Mouse (Mus musculus) macrophage (primary cell): ENCODE results near the gene Fgd6. TPM values are rescaled to one million over a fixed set of nuclear protein-coding genes. Genes with fewer than 3 reads are reported as not detected.

Experiments
- H3K27ac ChIP-seq: fragments of 350-480 bp; formaldehyde crosslinking; 2 replicates; pipeline ENCODE4 v1.9.0; 2021
- H3K36me3 ChIP-seq: fragments of 350-480 bp; formaldehyde crosslinking; 2 replicates; pipeline ENCODE4 v1.9.0; 2021; ENCODE audit errors: inconsistent target
- H3K4me3 ChIP-seq: fragments of 350-480 bp; formaldehyde crosslinking; 2 replicates; pipeline ENCODE4 v1.9.0; 2021; ENCODE audit errors: inconsistent target
- H3K79me2 ChIP-seq: fragments of 350-480 bp; formaldehyde crosslinking; 2 replicates; pipeline ENCODE4 v1.9.0; 2021; ENCODE audit errors: inconsistent target
- WGBS: methylation state at CpG from one replicate; pipeline ENCODE4 v1.1.7; 2026; ENCODE audit warnings: inconsistent platforms; ENCODE audit not compliant: missing documents; 5-methylcytosine and 5-hydroxymethylcytosine counted together
- polyA plus RNA-seq: library from polyadenylated mRNA; stranded (reverse); fragments of 250-400 nt; gene quantifications from 3 replicates; pipeline ENCODE4 v1.2.4, GENCODE M21; 2018; ENCODE audit warnings: inconsistent platforms

Gene Fgd6
- polyA plus RNA-seq, 1 experiment from 2014 or later: 11.7 TPM

- H3K36me3 ChIP-seq: peaks cover 5% of the 10 kb centered on the region; the same call in 1 of the 2 replicates
- H3K4me3 ChIP-seq: no peak overlapping the region
- WGBS: 97% methylated on average over 17 of the region's 17 CpGs
- H3K27ac ChIP-seq: no peak overlapping the region
- no peaks in the 10 kb centered on the region for H3K79me2 ChIP-seq
These were observed 60.1 kb downstream of the Fgd6 start for GRCm38 (mm10) chr10:94095743-94096465.

DNA sequence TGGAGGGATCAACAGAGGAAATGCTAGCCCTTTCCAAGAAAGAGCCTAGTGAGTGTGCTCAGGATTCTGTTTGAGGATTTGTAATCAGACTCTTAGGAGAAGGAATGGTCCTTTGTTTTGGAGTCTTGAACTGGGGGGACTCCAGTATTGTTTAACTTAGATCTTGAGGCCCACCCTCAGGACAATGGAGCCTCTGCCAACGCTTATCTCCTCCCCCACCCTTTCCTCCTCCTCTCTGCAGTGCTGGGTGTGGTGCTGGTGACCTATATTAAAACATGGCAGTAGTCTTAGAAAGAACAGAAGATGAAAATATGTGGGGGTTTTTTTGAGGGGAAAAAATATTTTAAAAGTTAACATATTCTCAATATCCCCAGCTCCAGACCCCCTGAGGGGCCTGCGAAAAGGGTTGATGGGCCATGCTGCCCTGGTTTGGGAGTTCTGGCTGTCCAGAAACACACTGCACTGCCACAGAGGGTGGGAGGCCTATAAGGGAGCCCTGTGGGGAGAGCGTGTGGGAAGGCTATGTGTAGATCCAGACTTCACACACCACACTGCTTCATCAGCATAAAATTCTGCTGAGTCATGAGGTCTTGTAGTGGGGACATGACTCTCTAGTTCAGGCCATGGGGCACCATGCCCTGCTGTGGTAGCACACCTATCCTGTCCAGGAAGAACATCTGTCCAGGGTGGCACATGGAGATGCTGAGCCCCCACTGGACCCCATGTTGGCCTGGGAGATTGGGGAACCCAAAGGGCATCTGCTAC is 61.5 kb downstream of the Fgd6 start:
- Histone ChIP-seq H3K79me2 (no peaks in the 10 kb centered on the region), H3K27ac (no peak overlapping the region), H3K36me3 (peaks cover 8% of the 10 kb centered on the region; the same call in 1 of the 2 replicates), H3K4me3 (no peak overlapping the region)
- 96% methylated on average over 3 of the region's 3 CpGs for WGBS

DNA sequence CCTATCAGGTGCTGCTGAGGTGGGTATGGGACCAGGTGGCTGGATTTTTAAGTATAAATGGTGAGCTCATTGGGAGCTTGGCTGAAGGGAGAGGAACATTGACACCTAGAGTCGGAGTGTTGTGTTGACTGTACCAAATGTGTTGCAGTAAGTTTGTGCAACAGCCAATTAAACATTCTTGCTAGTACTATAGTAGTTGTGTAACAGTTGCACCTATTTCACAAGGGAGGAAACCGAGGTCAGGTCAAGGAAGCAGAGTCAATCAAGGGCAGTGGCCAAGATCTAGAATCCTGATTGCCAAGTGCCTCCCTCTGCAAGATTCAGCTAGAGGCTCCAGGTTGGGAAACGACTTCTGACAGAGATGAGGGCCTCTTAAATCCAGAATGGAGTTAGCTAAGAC is 62.3 kb downstream of the Fgd6 start:
- H3K4me3 ChIP-seq: no peak overlapping the region
- 0 out of 2 replicates have a peak, but pooled peaks cover 6% of the 10 kb centered on the region for H3K36me3 ChIP-seq
- H3K27ac ChIP-seq: no peak overlapping the region
- no peaks in the 10 kb centered on the region for H3K79me2 ChIP-seq
- WGBS: 29% methylated on average over 3 of the region's 3 CpGs

DNA sequence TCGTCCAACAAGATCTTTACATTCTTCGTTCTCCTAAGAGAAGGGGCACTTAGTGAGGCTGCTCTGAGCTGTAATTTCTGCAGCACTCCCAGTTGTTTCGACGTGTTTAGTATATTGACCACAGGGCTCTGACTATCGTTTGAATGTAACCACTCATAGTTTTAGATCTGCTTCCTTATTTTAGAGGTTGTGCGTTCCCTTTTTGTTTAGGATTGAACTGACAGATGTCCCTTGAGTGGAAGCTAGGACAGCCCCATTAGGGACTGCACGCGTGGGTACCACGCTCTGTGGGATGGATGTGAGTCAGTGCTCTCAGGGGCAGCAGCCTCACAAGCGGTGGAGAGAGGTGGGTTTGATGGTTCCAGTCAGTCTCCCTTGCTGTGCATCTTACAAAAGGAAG is 69.7 kb downstream of the Fgd6 start:
- 54% methylated on average over 10 of the region's 10 CpGs for WGBS
- Histone ChIP-seq H3K27ac (no peak overlapping the region), H3K79me2 (no peaks in the 10 kb centered on the region), H3K4me3 (no peak overlapping the region), H3K36me3 (peaks cover 23% of the 10 kb centered on the region; the same call in 1 of the 2 replicates)

DNA sequence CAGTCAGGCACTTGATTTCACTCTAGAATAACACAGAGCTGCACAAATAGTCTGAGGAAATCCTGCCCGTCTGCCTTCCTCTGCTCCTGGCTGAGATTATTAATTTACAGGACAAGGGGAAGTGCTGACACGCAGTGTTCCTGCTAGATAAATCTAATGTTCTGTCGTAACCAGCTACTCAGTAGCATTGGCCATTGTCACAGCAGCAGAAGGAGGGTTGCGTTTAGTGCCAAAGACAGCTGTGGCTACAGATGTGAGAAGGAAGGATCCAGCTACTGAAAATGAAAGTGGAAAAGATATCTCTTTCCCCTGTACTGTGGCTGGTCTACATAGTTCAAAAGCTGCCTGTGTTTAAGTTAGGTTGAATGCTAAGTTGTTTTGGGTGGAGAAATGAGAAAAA is 71.4 kb downstream of the Fgd6 start:
- no peaks in the 10 kb centered on the region for H3K79me2 ChIP-seq
- H3K27ac ChIP-seq: peak overlapping the region; percentile 39
- peaks cover 17% of the 10 kb centered on the region; the same call in 1 of the 2 replicates for H3K36me3 ChIP-seq
- H3K4me3 ChIP-seq: no peak overlapping the region
- WGBS: 10% methylated on average over 4 of the region's 4 CpGs

- Histone ChIP-seq H3K36me3 (peaks cover 17% of the 10 kb centered on the region; the same call in 1 of the 2 replicates), H3K27ac (peak overlapping the region; percentile 39)
- WGBS: 86% methylated on average over 7 of the region's 7 CpGs
These were observed 71.8 kb downstream of the Fgd6 start for GRCm38 (mm10) chr10:94107607-94108006.

GRCm38 (mm10) chr10:94108791-94109190 is 73.0 kb downstream of the Fgd6 start:
- H3K79me2 ChIP-seq: no peaks in the 10 kb centered on the region
- no peak overlapping the region for H3K4me3 ChIP-seq
- WGBS: 97% methylated on average over 6 of the region's 6 CpGs

More at GRCm38 (mm10) chr10:94107607-94108006, 71.8 kb downstream of the Fgd6 start:
- Histone ChIP-seq H3K4me3 (no peak overlapping the region), H3K79me2 (no peaks in the 10 kb centered on the region)

GRCm38 (mm10) chr10:94110834-94111754 is 75.3 kb downstream of the Fgd6 start:
- H3K4me3 ChIP-seq: no peak overlapping the region
- H3K36me3 ChIP-seq: peaks cover 8% of the 10 kb centered on the region; the same call in 1 of the 2 replicates
- no peak overlapping the region for H3K27ac ChIP-seq
- 95% methylated on average over 9 of the region's 9 CpGs for WGBS
- no peaks in the 10 kb centered on the region for H3K79me2 ChIP-seq

More at GRCm38 (mm10) chr10:94108791-94109190, 73.0 kb downstream of the Fgd6 start:
- peaks cover 10% of the 10 kb centered on the region; the same call in 1 of the 2 replicates for H3K36me3 ChIP-seq
- H3K27ac ChIP-seq: no peak overlapping the region

DNA sequence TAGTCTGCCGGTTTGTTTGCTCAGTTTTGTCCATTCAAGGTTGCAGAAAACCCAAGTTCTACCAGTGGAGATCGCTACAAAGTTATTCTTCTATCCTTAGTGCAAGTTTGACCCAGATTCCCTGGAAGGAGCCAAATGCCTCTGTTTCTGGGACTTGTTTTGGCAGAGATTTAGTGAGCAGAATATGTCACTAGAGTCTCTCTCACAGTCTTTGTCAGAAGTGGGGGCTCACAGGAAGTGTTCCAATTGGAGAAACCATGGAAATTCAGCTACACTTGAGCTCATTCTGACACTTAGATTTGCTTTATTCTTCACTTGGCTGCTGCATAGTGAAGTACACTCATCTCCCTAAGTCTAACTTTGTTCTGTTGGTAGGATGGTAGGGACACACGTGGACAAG is 76.4 kb downstream of the Fgd6 start:
- H3K36me3 ChIP-seq: peaks cover 8% of the 10 kb centered on the region; the same call in 1 of the 2 replicates
- 89% methylated on average over 3 of the region's 3 CpGs for WGBS
- H3K4me3 ChIP-seq: no peak overlapping the region
- H3K79me2 ChIP-seq: no peaks in the 10 kb centered on the region
- H3K27ac ChIP-seq: no peak overlapping the region

DNA sequence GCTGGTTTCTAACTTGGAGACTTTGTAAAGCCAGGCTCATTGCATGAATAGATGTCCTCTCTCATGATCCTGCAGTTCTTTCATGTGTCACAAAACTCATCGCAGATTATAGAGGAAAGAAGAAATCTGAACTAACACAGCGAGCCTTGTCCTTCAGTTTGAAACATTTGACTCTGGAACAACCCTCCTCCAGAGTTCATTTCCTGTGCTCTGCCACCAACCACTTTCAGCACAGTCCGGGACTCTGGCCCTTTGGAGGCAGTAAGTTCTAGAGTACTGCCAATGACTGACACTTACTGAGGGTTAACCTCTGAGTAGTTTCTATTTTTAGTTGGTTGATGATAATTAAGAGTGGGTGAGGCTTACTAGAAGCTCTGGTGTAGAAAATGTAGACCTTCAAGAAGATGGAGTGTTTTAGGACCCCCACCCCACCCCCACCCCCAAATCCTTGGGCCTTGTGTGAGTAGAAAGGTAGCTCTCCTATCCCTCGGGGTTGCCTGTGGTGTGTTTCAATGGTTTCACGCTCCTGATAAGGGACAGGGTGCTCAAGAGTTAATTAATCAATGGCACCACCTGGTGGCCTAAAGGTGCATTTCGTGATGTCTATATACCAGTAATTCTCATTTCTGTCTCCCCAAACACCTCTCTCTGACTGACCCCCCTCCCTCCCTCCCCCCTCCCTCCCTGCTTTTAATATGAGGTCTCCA is 80.2 kb downstream of the Fgd6 start:
- no peak overlapping the region for H3K27ac ChIP-seq
- H3K36me3 ChIP-seq: 0 out of 2 replicates have a peak, but pooled peaks cover 4% of the 10 kb centered on the region
- H3K79me2 ChIP-seq: no peaks in the 10 kb centered on the region
- 22% methylated on average over 6 of the region's 6 CpGs for WGBS
- H3K4me3 ChIP-seq: no peak overlapping the region

DNA sequence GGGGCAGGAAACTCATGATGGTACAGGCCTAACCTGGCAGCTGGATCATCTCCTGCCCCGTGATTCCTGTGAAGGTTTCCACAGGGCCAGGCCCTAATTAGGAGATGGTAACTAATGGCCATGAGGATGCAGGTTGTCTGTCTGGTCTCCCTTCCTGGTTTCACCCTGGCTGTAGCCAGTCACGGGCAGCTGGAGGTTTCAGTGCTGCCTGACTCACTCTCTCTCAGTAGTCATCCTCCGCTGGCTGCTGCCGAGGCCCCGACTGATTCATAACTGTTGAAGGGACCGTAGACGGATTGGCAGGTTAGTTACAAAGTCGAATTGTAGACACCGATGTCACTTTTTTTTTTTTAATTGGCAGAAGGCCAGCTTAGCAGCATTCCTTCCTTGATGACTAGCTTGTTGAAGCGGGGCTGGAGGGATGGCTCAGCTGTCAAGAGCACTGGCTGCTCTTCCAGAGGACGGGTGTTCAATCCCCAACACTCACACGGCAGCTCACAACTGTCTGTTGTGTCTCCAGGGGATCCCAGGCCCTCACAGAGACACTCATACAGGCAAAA is 81.1 kb downstream of the Fgd6 start:
- no peaks in the 10 kb centered on the region for H3K79me2 ChIP-seq
- H3K27ac ChIP-seq: no peak overlapping the region
- H3K36me3 ChIP-seq: 0 out of 2 replicates have a peak, but pooled peaks cover 4% of the 10 kb centered on the region
- WGBS: 89% methylated on average over 12 of the region's 12 CpGs
- no peak overlapping the region for H3K4me3 ChIP-seq

- Histone ChIP-seq H3K36me3 (0 out of 2 replicates have a peak, but pooled peaks cover 4% of the 10 kb centered on the region), H3K4me3 (no peak overlapping the region), H3K79me2 (no peaks in the 10 kb centered on the region), H3K27ac (no peak overlapping the region)
- WGBS: 100% methylated on average over 3 of the region's 3 CpGs
These were observed 82.1 kb downstream of the Fgd6 start for GRCm38 (mm10) chr10:94117916-94118315.

DNA sequence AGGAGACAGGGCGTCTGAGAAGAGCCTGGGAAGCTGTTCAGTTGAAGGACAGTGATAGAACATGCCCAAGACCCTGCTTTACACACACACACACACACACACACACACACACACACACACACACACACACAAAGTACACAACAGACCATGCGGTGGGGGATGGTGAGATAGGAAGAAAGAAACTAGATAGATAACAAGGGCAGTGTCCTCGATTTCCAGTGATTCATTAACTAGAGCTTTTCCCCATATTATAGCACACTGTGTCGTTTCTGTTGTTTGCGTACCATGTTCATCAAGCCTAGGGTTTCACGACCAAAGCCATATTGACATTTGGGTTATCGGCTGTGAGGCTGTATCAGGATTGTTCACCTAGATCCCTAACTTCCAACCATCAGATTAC is 83.2 kb downstream of the Fgd6 start:
- H3K4me3 ChIP-seq: no peak overlapping the region
- H3K79me2 ChIP-seq: no peaks in the 10 kb centered on the region
- 0 out of 2 replicates have a peak, but pooled peaks cover 4% of the 10 kb centered on the region for H3K36me3 ChIP-seq
- no peak overlapping the region for H3K27ac ChIP-seq
- WGBS: 90% methylated on average over 7 of the region's 7 CpGs
